Mouse (Mus musculus) retina, adult 2 months (tissue): ENCODE measurements around the gene Nipbl.
"Not testable (repeated sequence)": the region's sequence is repeated elsewhere in the genome, so short reads cannot be mapped to it uniquely, and the experiment has no call there.

Source experiments
- DNase-seq: peaks from one replicate; pipeline ENCODE4 v3.0.0-alpha.2; 2012; ENCODE audit warnings: low read depth, low spot score

The Nipbl gene

GRCm38 (mm10) chr15:8294150-8294549, 150.1 kb downstream of the Nipbl start:
- DNase-seq, result no peak

GRCm38 (mm10) chr15:8291251-8291650, 153.0 kb downstream of the Nipbl start:
- DNase-seq, result no peak

GRCm38 (mm10) chr15:8282155-8282554, 162.1 kb downstream of the Nipbl start:
- DNase-seq, result no peak

- DNase-seq, result no peak
Measured at GRCm38 (mm10) chr15:8281701-8282100, 162.6 kb downstream of the Nipbl start.

- no peak for DNase-seq
Measured at GRCm38 (mm10) chr15:8279929-8280610, 164.2 kb downstream of the Nipbl start.

GRCm38 (mm10) chr15:8279320-8279779, 164.9 kb downstream of the Nipbl start:
- no peak for DNase-seq

GRCm38 (mm10) chr15:8277916-8278315, 166.3 kb downstream of the Nipbl start:
- not testable (repeated sequence) for DNase-seq

- no peak for DNase-seq
Measured at GRCm38 (mm10) chr15:8271952-8272351, 172.3 kb downstream of the Nipbl start.

GRCm38 (mm10) chr15:8268231-8268630, 176.0 kb downstream of the Nipbl start:
- DNase-seq, result no peak

GRCm38 (mm10) chr15:8267211-8267610, 177.1 kb downstream of the Nipbl start:
- no peak for DNase-seq

GRCm38 (mm10) chr15:8265946-8266345, 178.3 kb downstream of the Nipbl start:
- DNase-seq, result no peak
